ENCODE assay signal across 9 mouse cellular contexts in the genomic region with DNA sequence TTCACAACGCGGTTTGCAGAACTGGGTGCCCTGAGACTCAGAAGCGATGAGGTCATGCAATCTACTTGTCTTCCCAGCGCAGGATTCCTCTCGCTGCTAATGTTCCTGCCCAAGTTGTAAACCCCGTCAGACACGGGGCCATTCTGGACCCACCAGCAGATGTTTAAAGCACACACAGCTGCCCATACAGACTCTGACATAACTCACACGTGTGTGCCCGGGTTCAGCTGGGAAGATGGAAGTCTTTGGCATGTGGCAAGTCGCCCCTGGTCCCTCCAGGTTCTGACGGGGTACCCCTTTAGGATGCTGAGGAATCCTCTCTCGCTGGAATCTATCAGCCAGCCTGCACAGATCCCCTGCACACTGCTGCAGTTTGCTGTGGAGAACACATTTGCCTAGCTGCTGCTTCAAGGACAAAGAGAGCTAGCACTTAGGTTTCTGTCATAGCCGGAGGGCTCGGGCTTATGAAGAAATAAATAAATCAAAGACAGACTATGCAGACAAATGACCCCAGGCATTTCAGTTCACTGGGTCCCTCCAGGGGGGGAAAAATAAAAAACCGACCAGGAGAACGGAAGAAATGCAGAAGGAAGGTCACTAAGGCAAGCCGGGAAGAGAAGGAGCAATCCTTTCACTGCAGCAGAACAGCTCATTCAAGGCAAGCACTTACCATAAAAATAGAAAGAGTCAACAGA.
DNase-seq lines count a peak whose midpoint lies in the region; ATAC-seq lines count a peak whose summit lies in the region.
"Had no signal": no experiment of that assay in that cellular context is flagged by ENCODE, and none has a peak within 500 bp of the region (broad histone marks: within the 10 kb centered on the region; RNA-seq: fewer than 3 reads in every experiment).

No protein-coding gene starts in this region.

- WGBS in liver, embryonic 11.5 days, result 11% methylated on average over 17 of the region's 17 CpGs
- 1% methylated on average over 17 of the region's 17 CpGs for WGBS in embryonic facial prominence, embryonic 13.5 days
- WGBS in intestine, embryonic 16.5 days, result 3% methylated on average over 17 of the region's 17 CpGs
- WGBS in midbrain, embryonic 12.5 days, result 2% methylated on average over 17 of the region's 17 CpGs

- H3K4me3 ChIP-seq in liver, embryonic 11.5 days (ENCODE audit: low read depth, low read length), result 0 out of 2 replicates have a peak overlapping the region, but pooled peaks have one; percentile 21
- peak overlapping the region; percentile 37 for H3K4me3 ChIP-seq in embryonic facial prominence, embryonic 13.5 days
- H3K4me3 ChIP-seq in intestine, embryonic 16.5 days (ENCODE audit: low read length), result peak overlapping the region; percentile 34
- H3K4me3 ChIP-seq in midbrain, embryonic 12.5 days, result peak overlapping the region; percentile 48

- H3K9ac ChIP-seq in liver, embryonic 11.5 days (ENCODE audit: low read depth, low read length), result no peak overlapping the region
- peak overlapping the region; percentile 59; the same call in 1 of the 2 replicates for H3K9ac ChIP-seq in embryonic facial prominence, embryonic 13.5 days
- H3K9ac ChIP-seq in intestine, embryonic 16.5 days (ENCODE audit: low read depth, low read length), result 0 out of 2 replicates have a peak overlapping the region, but pooled peaks have one; percentile 30
- peak overlapping the region; percentile 60 for H3K9ac ChIP-seq in midbrain, embryonic 12.5 days (replicated peaks)

- peak overlapping the region; percentile 52 for H3K4me2 ChIP-seq in liver, embryonic 11.5 days
- peak overlapping the region; percentile 72 for H3K4me2 ChIP-seq in embryonic facial prominence, embryonic 13.5 days
- peak overlapping the region; percentile 58 for H3K4me2 ChIP-seq in intestine, embryonic 16.5 days (ENCODE audit: low read depth, low read length)
- H3K4me2 ChIP-seq in midbrain, embryonic 12.5 days (replicated peaks), result peak overlapping the region; percentile 64

- H3K4me1 ChIP-seq in liver, embryonic 11.5 days (replicated peaks; ENCODE audit: control insufficient read depth, insufficient read depth, low read length), result no peaks in the 10 kb centered on the region
- H3K4me1 ChIP-seq in embryonic facial prominence, embryonic 13.5 days, result peaks cover 18% of the 10 kb centered on the region
- H3K4me1 ChIP-seq in intestine, embryonic 16.5 days (ENCODE audit: control insufficient read depth, insufficient read depth, low read length), result 0 out of 2 replicates have a peak, but pooled peaks cover 2% of the 10 kb centered on the region
- H3K4me1 ChIP-seq in midbrain, embryonic 12.5 days, result peaks cover 12% of the 10 kb centered on the region

- H3K9me3 ChIP-seq in liver, embryonic 11.5 days (ENCODE audit: control insufficient read depth, low read length), result no peaks in the 10 kb centered on the region
- H3K9me3 ChIP-seq in embryonic facial prominence, embryonic 13.5 days, result no peaks in the 10 kb centered on the region
- no peaks in the 10 kb centered on the region for H3K9me3 ChIP-seq in intestine, embryonic 16.5 days (ENCODE audit: control insufficient read depth, low read length)
- no peaks in the 10 kb centered on the region for H3K9me3 ChIP-seq in midbrain, embryonic 12.5 days

- no peak overlapping the region for H3K27ac ChIP-seq in liver, embryonic 11.5 days (ENCODE audit: low read depth, low read length)
- no peak overlapping the region for H3K27ac ChIP-seq in embryonic facial prominence, embryonic 13.5 days
- H3K27ac ChIP-seq in intestine, embryonic 16.5 days (ENCODE audit: low read length), result no peak overlapping the region
- peak overlapping the region; percentile 53 for H3K27ac ChIP-seq in midbrain, embryonic 12.5 days (replicated peaks)
- H3K27ac ChIP-seq: macrophage had no signal

- H3K36me3 ChIP-seq in liver, embryonic 11.5 days (ENCODE audit: control insufficient read depth, insufficient read depth, low read length), result no peaks in the 10 kb centered on the region
- no peaks in the 10 kb centered on the region for H3K36me3 ChIP-seq in embryonic facial prominence, embryonic 13.5 days
- H3K36me3 ChIP-seq in intestine, embryonic 16.5 days (ENCODE audit: control insufficient read depth, insufficient read depth, low read length), result no peaks in the 10 kb centered on the region
- no peaks in the 10 kb centered on the region for H3K36me3 ChIP-seq in midbrain, embryonic 12.5 days

- ATAC-seq in liver, embryonic 11.5 days (replicated peaks; ENCODE audit: low FRiP score), result no peak
- ATAC-seq in embryonic facial prominence, embryonic 13.5 days (ENCODE audit: insufficient number of reproducible peaks, insufficient read depth, low FRiP score, low TSS enrichment, low read depth), result peak; percentile 37; the same call in 1 of the 2 replicates
- peak; percentile 46; the same call in 1 of the 2 replicates for ATAC-seq in intestine, embryonic 16.5 days
- peak; percentile 69 for ATAC-seq in midbrain, embryonic 12.5 days (ENCODE audit: low FRiP score, low read depth)

- peaks cover 3% of the 10 kb centered on the region; the same call in 1 of the 2 replicates for H3K27me3 ChIP-seq in liver, embryonic 11.5 days (replicated peaks; ENCODE audit: control insufficient read depth, insufficient read depth, low read length)
- H3K27me3 ChIP-seq in embryonic facial prominence, embryonic 13.5 days, result peaks cover 17% of the 10 kb centered on the region
- H3K27me3 ChIP-seq in intestine, embryonic 16.5 days (replicated peaks; ENCODE audit: control insufficient read depth, insufficient read depth, low read length), result 0 out of 2 replicates have a peak, but pooled peaks cover 3% of the 10 kb centered on the region
- peaks cover 12% of the 10 kb centered on the region; the same call in 1 of the 2 replicates for H3K27me3 ChIP-seq in midbrain, embryonic 12.5 days

- peak; percentile 34 for DNase-seq in liver, embryonic 11.5 days (ENCODE audit: low spot score)
- no peak for DNase-seq in liver
- DNase-seq in testis, postnatal 14 days (ENCODE audit: low spot score), result peak; percentile 23
- DNase-seq in lung, adult 18-20 months, result no peak
- no peak for DNase-seq in adrenal gland, postnatal 25 days

Comparison
In these comparisons a context has a peak if more than half of its experiments do, and no peak if none do; other contexts are left out.
1. DNase-seq: peak in liver, embryonic 11.5 days (single experiment) and testis, postnatal 14 days (single experiment); none in liver (single experiment), lung, adult 18-20 months (0 of 2) and adrenal gland, postnatal 25 days (single experiment).
2. Peak in every context shown above with its lines, with median percentiles within 50 percentile points of each other: H3K4me2 ChIP-seq and H3K4me3 ChIP-seq.